Mouse (Mus musculus): ENCODE measurements at regions not wholly inside any gene's neighbourhood (a gene's known extent, or its start where the extent isn't known, plus 50 kb on each side); places are given as distances from the start of the nearest gene placed in this dataset.

DNA sequence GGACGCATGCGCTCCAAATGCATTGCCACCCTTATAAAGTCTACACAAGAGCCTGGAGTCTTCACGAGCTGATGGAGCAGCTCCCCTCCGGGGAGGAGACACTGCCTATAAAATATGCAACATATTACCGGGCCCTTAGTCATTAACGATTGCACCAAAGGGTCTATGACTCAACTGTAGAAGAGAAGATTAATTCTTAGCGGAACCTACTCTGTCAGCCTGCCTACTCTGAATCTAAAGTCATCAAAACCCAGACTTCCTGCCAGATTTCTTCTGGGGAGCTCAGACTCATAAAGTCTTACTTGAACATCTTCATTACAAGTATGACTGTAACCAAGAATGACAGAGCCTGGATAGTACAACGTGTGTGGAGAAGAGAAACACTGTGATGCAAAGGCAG, 237.2 kb upstream of the 1700056E22Rik start:
- TF ChIP-seq POLR2A (IDR thresholded peaks at IDR 0.05; ENCODE audit: borderline replicate concordance, control insufficient read depth, low read depth, low read length) (no peak), CTCF (IDR thresholded peaks at IDR 0.05; ENCODE audit: control insufficient read depth, insufficient read depth, low read length) (no peak)

Measured in bone marrow, adult 2 months (tissue).